Mouse (Mus musculus) midbrain, embryonic 15.5 days (tissue): ENCODE results near the gene Serinc3. TPM values are rescaled to one million over a fixed set of nuclear protein-coding genes. Genes with fewer than 3 reads are reported as not detected.
"Not testable (repeated sequence)": the region's sequence is repeated elsewhere in the genome, so short reads cannot be mapped to it uniquely, and the experiment has no call there.

Experiments
- ATAC-seq: fragments of 200-750 bp; cut with Nextera tagmentation; replicated peaks from 2 replicates; pipeline ENCODE4 v1.8.0; 2017; ENCODE audit warnings: moderate TSS enrichment
- H3K27ac ChIP-seq: fragments of 300-500 bp; sonication (generic); 2 replicates; pipeline ENCODE4 v1.5.1; 2015; ENCODE audit warnings: mild to moderate bottlenecking, inconsistent platforms
- H3K27me3 ChIP-seq: fragments of 300-500 bp; sonication (generic); replicated peaks from 2 replicates; pipeline ENCODE4 v1.6.1; 2015; ENCODE audit warnings: inconsistent platforms
- H3K36me3 ChIP-seq: fragments of 300-500 bp; sonication (generic); replicated peaks from 2 replicates; pipeline ENCODE4 v1.6.1; 2015; ENCODE audit warnings: inconsistent platforms
- H3K4me1 ChIP-seq: fragments of 300-500 bp; sonication (generic); 2 replicates; pipeline ENCODE4 v1.6.1; 2015; ENCODE audit warnings: inconsistent platforms
- H3K4me2 ChIP-seq: fragments of 300-500 bp; sonication (generic); 2 replicates; pipeline ENCODE4 v1.6.1; 2015; ENCODE audit warnings: inconsistent platforms, mild to moderate bottlenecking, moderate library complexity
- H3K4me3 ChIP-seq: fragments of 300-500 bp; sonication (generic); 2 replicates; pipeline ENCODE4 v1.5.1; 2015; ENCODE audit warnings: mild to moderate bottlenecking, inconsistent platforms
- H3K9ac ChIP-seq: fragments of 300-500 bp; sonication (generic); 2 replicates; pipeline ENCODE4 v1.6.1; 2015; ENCODE audit warnings: mild to moderate bottlenecking, inconsistent platforms
- H3K9me3 ChIP-seq: fragments of 300-500 bp; sonication (generic); 2 replicates; pipeline ENCODE4 v1.6.1; 2016; ENCODE audit warnings: inconsistent platforms
- WGBS: fragments of 180-500 bp; shearing (Covaris S2); methylation state at CpG from one replicate; pipeline ENCODE4 v1.1.7; 2015; ENCODE audit warnings: mixed read lengths; 5-methylcytosine and 5-hydroxymethylcytosine counted together
- polyA plus RNA-seq: library from polyadenylated mRNA; unstranded; fragments of >200 nt; fragmentation: Nextera tagmentation; extraction: Ambion mirVana; gene quantifications from 2 replicates; pipeline ENCODE4 v1.2.1, GENCODE M21; 2015

Serinc3 gene
- polyA plus RNA-seq: 33.0 and 35.9 TPM in 2 replicates

- Histone ChIP-seq H3K36me3 (no peaks in the 10 kb centered on the region), H3K9me3 (no peaks in the 10 kb centered on the region), H3K4me2 (peak within 1 kb of the TSS; percentile 57), H3K27me3 (no peaks in the 10 kb centered on the region), H3K9ac (peak within 1 kb of the TSS; percentile 92), H3K4me1 (peaks cover 20% of the 10 kb centered on the region), H3K27ac (peak within 1 kb of the TSS; percentile 97), H3K4me3 (peak within 1 kb of the TSS; percentile 74)
- under 1% methylated on average over 74 of the region's 74 CpGs for WGBS
- peak; percentile 97 for ATAC-seq
These were observed at the start of gene Serinc3 for GRCm38 (mm10) chr2:163644575-163645385. Gene Serinc3 (minus strand): TSS chr2:163645131.

- no peak for ATAC-seq
- no peak overlapping the region for H3K9ac ChIP-seq
- 0 out of 2 replicates have a peak overlapping the region, but pooled peaks have one; percentile 21 for H3K27ac ChIP-seq
- peaks cover 15% of the 10 kb centered on the region for H3K4me1 ChIP-seq
- 69% methylated on average over 9 of the region's 9 CpGs for WGBS
- H3K4me3 ChIP-seq: no peak overlapping the region
- no peaks in the 10 kb centered on the region for H3K36me3 ChIP-seq
- no peaks in the 10 kb centered on the region for H3K27me3 ChIP-seq
- H3K4me2 ChIP-seq: no peak overlapping the region
- no peaks in the 10 kb centered on the region for H3K9me3 ChIP-seq
These were observed 48.9 kb upstream of the Serinc3 start for GRCm38 (mm10) chr2:163693716-163694314.

GRCm38 (mm10) chr2:163692873-163693612, 48.1 kb upstream of the Serinc3 start:
- Histone ChIP-seq H3K27me3 (no peaks in the 10 kb centered on the region), H3K9me3 (no peaks in the 10 kb centered on the region), H3K9ac (no peak overlapping the region), H3K36me3 (no peaks in the 10 kb centered on the region), H3K27ac (no peak overlapping the region), H3K4me2 (no peak overlapping the region), H3K4me3 (no peak overlapping the region), H3K4me1 (peaks cover 15% of the 10 kb centered on the region)
- ATAC-seq: no peak
- WGBS: 84% methylated on average over 3 of the region's 3 CpGs

- H3K4me3 ChIP-seq: no peak overlapping the region
- no peaks in the 10 kb centered on the region for H3K27me3 ChIP-seq
- no peaks in the 10 kb centered on the region for H3K9me3 ChIP-seq
- peaks cover 14% of the 10 kb centered on the region for H3K4me1 ChIP-seq
- 94% methylated on average over 6 of the region's 6 CpGs for WGBS
- H3K4me2 ChIP-seq: no peak overlapping the region
- no peak overlapping the region for H3K9ac ChIP-seq
- H3K27ac ChIP-seq: no peak overlapping the region
- no peak for ATAC-seq
- H3K36me3 ChIP-seq: no peaks in the 10 kb centered on the region
These were observed 47.1 kb upstream of the Serinc3 start for GRCm38 (mm10) chr2:163691846-163692605.

DNA sequence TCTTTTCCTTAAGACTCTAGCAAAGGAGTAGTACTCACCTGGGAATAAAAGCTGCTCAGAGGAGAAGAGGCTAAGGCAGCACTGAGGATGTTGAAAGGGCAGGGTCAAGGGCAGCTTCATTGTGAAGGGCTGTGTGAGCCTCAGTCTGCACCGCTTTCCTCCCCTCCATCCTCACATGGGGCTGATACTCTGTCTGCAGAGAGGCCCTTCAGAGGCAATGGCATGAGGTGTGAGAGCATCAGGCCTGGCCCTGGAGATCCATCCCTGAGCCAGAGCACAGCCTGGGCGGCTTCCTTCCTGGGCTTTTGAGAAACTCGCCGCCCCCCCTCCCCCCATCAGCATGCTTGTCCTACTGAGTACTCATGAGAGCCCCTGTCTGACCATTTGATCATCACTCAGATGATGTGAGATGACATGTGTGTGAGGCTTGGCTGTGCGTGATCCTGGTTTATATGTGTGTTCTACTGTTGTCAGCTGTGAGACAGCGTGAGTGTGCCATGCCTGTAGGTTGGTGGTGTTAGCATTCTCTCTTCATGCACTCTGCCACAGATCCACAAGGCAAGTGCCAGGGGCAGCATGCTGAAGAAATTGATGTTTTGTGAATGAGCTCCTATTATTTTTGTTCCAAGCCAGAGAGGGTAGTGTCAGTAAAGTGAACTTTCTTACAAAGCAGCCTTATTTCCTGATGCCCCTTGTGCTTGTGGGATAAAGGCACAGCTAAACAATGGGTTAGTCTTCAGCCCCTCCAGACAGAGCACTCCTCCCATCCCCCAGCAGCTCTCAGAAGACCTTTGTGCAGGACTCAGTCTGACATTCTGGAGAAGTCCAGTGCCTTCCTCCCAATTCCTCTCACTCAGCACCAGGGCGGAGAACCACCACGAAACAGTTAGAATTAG, 45.7 kb upstream of the Serinc3 start:
- no peaks in the 10 kb centered on the region for H3K27me3 ChIP-seq
- H3K4me1 ChIP-seq: peaks cover 19% of the 10 kb centered on the region
- no peak overlapping the region for H3K4me2 ChIP-seq
- H3K4me3 ChIP-seq: no peak overlapping the region
- H3K36me3 ChIP-seq: no peaks in the 10 kb centered on the region
- WGBS: 46% methylated on average over 8 of the region's 8 CpGs
- no peak overlapping the region for H3K9ac ChIP-seq
- 0 out of 2 replicates have a peak, but pooled peaks have one; percentile 52 for ATAC-seq
- H3K27ac ChIP-seq: 0 out of 2 replicates have a peak overlapping the region, but pooled peaks have one; percentile 34
- H3K9me3 ChIP-seq: no peaks in the 10 kb centered on the region

DNA sequence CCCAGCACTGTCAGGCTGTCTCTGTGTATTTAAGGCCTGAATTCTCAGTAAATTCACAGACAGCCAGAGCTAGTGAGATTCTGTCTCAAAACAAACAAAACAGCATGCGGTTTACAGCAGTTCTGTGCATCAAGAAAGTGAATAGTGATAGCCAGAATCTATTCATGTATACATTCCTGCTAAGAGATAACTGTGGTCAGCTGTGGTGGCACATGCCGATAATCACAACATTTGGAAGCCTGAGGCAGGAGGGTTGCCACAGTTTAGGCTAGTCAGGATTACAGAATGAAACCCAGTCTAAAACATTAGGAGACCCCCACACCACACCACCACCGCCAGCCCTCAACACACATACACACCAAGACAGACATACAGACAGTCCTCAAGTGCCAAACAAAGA, 44.8 kb upstream of the Serinc3 start:
- 92% methylated on average over 3 of the region's 3 CpGs for WGBS
- no peak for ATAC-seq
- no peak overlapping the region for H3K4me3 ChIP-seq
- H3K4me2 ChIP-seq: no peak overlapping the region
- H3K27ac ChIP-seq: peak overlapping the region; percentile 25; the same call in 1 of the 2 replicates
- no peaks in the 10 kb centered on the region for H3K27me3 ChIP-seq
- H3K9ac ChIP-seq: no peak overlapping the region
- no peaks in the 10 kb centered on the region for H3K9me3 ChIP-seq
- no peaks in the 10 kb centered on the region for H3K36me3 ChIP-seq
- peaks cover 23% of the 10 kb centered on the region for H3K4me1 ChIP-seq

- H3K4me2 ChIP-seq: not testable (repeated sequence)
- 100% methylated on average over 1 of the region's 1 CpGs for WGBS
These were observed 43.4 kb upstream of the Serinc3 start for GRCm38 (mm10) chr2:163688377-163688776.

DNA sequence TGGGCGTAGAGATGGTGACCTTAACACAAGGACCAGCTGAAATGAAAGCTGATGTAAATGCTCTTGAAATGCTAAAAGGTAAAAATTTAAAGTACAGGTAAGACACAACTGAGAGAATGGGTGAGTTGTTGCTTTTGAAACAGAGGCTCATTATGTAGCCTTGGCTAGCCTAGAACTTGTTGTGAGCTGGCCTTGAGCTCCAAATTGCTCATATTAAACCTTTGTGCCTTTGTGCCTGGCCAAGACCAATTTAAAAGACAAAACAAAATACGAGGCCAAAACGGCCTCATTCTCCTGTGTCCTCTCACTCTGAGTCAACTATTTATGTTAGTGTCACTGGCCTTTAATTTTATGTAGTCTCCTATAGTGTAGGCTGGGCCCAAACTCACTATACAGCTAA, 42.0 kb upstream of the Serinc3 start:
- Histone ChIP-seq H3K4me1 (peaks cover 26% of the 10 kb centered on the region), H3K36me3 (no peaks in the 10 kb centered on the region), H3K9me3 (no peaks in the 10 kb centered on the region), H3K4me3 (no peak overlapping the region), H3K27me3 (no peaks in the 10 kb centered on the region), H3K27ac (no peak overlapping the region), H3K9ac (no peak overlapping the region), H3K4me2 (no peak overlapping the region)
- ATAC-seq: no peak
- WGBS: 88% methylated on average over 3 of the region's 3 CpGs

More at GRCm38 (mm10) chr2:163688377-163688776, 43.4 kb upstream of the Serinc3 start:
- H3K4me1 ChIP-seq: peaks cover 26% of the 10 kb centered on the region
- not testable (repeated sequence) for H3K9ac ChIP-seq, ATAC-seq, H3K9me3 ChIP-seq, H3K36me3 ChIP-seq, H3K4me3 ChIP-seq, H3K27me3 ChIP-seq, H3K27ac ChIP-seq

GRCm38 (mm10) chr2:163686233-163686632, 41.3 kb upstream of the Serinc3 start:
- Histone ChIP-seq H3K4me1 (peaks cover 26% of the 10 kb centered on the region), H3K9me3 (no peaks in the 10 kb centered on the region), H3K4me2 (no peak overlapping the region), H3K27me3 (no peaks in the 10 kb centered on the region), H3K27ac (no peak overlapping the region), H3K9ac (no peak overlapping the region), H3K4me3 (no peak overlapping the region), H3K36me3 (no peaks in the 10 kb centered on the region)
- WGBS: 84% methylated on average over 5 of the region's 5 CpGs
- no peak for ATAC-seq

DNA sequence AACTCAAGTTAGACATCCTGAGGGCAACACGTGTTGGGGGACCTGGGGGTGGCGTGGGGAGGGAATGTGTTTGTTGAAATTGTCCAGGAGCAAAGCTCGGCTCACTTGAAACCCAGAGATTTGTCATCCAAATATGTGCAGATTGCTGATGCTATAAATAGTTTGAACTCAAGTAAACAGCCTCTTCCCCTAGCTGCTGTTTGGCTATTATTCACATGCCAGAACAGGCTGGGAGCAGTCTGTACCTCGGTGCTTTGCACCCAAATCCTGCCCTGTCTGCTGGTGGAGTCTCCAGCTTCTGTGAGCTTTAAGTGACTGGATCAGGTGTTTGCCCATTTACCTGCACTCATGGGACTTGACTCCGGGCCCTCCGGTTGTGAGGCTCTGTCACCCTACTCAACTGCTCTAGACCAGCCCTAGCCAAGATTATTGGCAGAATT, 40.9 kb upstream of the Serinc3 start:
- H3K36me3 ChIP-seq: no peaks in the 10 kb centered on the region
- H3K27me3 ChIP-seq: no peaks in the 10 kb centered on the region
- peaks cover 24% of the 10 kb centered on the region for H3K4me1 ChIP-seq
- H3K27ac ChIP-seq: no peak overlapping the region
- no peaks in the 10 kb centered on the region for H3K9me3 ChIP-seq
- 79% methylated on average over 6 of the region's 6 CpGs for WGBS
- no peak overlapping the region for H3K9ac ChIP-seq
- no peak overlapping the region for H3K4me2 ChIP-seq
- no peak for ATAC-seq
- no peak overlapping the region for H3K4me3 ChIP-seq

GRCm38 (mm10) chr2:163685287-163685686, 40.4 kb upstream of the Serinc3 start:
- Histone ChIP-seq H3K9me3 (no peaks in the 10 kb centered on the region), H3K27me3 (no peaks in the 10 kb centered on the region), H3K9ac (no peak overlapping the region), H3K27ac (no peak overlapping the region), H3K4me1 (peaks cover 19% of the 10 kb centered on the region), H3K36me3 (no peaks in the 10 kb centered on the region), H3K4me2 (no peak overlapping the region), H3K4me3 (no peak overlapping the region)
- WGBS: 49% methylated on average over 4 of the region's 4 CpGs
- ATAC-seq: no peak
